Mouse (Mus musculus) liver, adult 10 weeks (tissue): ENCODE measurements around the gene Gtsf2. TPM values are rescaled to one million over a fixed set of nuclear protein-coding genes. Genes with fewer than 3 reads are reported as not detected.

Source experiments
- polyA plus RNA-seq: library from polyadenylated mRNA; stranded (reverse); fragments of 350-450 nt; fragmentation: Illumina TruSeq; extraction: RNeasy Lipid Tissue Mini Kit (QIAGEN cat#74804); gene quantifications from one replicate; pipeline ENCODE4 v1.2.3, GENCODE M21; 2014; ENCODE audit warnings: low read depth, low replicate concordance

The Gtsf2 gene
- polyA plus RNA-seq, result not detected

DNA sequence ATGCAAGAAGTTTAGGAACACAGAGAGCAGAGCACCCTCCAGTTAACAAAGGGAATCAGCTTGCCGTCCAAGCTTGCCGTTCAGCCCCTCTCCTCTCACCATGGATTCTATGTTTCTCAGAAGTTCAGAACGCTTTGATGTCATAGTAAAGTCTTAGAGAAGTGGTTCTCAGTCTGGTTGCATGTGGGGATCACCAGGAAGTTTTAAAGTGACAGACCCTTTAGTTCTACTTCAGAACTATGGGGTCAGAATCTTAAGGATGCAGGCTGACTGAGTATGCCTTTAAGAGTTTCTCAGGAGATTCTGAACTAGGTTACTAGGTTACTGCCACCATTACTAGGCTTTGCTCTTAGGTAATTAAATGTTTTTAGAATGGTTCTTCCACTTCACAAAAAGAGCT, at the start of gene Gtsf2:
TSS of gene Gtsf2 (minus strand) at position 101 of the 400 bp plus-strand sequence.

DNA sequence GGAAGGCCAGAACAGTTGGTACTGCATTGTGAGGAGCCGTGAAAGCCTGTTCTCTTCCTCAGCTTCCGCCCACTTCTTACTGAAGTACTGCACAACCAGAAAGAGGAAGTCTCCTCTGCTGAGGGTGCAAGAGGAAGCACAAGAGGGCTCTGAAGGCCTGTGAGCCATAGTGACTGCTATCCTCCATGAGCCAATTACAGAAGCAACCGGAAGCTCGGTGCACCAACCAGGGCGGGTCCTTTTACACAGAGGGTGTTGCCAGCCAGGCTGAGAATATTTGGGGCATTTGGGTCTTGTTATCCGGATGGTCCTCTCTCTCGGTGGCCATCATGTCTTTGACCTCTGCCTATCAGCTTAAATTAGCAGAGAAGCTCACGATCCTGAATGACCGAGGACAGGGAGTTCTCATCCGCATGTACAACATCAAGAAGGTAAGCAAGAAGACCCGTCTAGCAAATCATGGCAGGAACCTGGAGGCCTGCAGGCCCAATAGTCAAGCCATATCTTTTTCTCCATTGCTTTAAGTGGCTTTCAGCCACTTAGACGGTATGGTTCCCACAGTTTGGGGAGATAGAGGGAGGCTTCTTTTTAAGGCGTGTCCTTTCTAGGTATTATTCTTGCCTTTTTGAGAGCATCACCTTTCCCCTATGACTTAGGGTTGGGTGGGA, 5.4 kb upstream of the Gtsf2 start, which contains the start of gene Nckap1l:
TSS of gene Nckap1l (plus strand) at position 244 of the 668 bp plus-strand sequence.

DNA sequence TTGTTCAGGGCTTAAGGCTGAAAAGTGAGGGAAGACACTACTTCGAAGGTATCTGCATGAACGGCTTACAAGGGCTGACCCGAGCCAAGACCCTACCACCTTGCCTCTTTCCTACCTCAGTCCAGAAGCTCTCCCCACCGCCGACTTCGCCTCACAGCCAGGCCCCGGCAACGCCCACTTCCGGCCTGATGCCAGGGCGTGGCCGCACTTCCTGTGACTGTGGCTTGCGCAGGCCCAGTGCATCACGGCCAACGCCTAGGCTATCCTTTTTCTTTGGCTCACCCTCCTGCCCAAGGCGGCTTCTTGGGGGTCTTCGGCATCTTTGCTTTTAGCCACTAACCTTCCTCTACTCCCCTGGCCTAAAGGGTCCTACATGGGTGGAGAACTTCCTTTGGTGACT, 18.0 kb downstream of the Gtsf2 start, which contains the start of gene Gtsf1:
TSS of gene Gtsf1 (minus strand) at position 230 of the 400 bp plus-strand sequence.

Other genes starting within 250 kb of the Gtsf2 start
- gene Cbx5, start 208.7 kb downstream of the Gtsf2 start, polyA plus RNA-seq, result 21.6 TPM
- 106 TPM for gene Hnrnpa1, start 208.0 kb downstream of the Gtsf2 start, polyA plus RNA-seq
- 0.98 TPM for gene Nfe2, start 190.1 kb downstream of the Gtsf2 start, polyA plus RNA-seq
- 108 TPM for gene Copz1, start 175.8 kb downstream of the Gtsf2 start, polyA plus RNA-seq
- not detected for gene Gpr84, start 137.9 kb downstream of the Gtsf2 start, polyA plus RNA-seq
- not detected for gene Zfp385a, start 108.4 kb downstream of the Gtsf2 start, polyA plus RNA-seq
- gene Itga5, start 81.7 kb downstream of the Gtsf2 start, polyA plus RNA-seq, result 2.1 TPM
- gene Gtsf1, start 18.0 kb downstream of the Gtsf2 start, polyA plus RNA-seq, result not detected
- gene Nckap1l, start 5.3 kb upstream of the Gtsf2 start, polyA plus RNA-seq, result 2.5 TPM
- gene Pde1b, start 54.6 kb upstream of the Gtsf2 start, polyA plus RNA-seq, result 0.08 TPM
- not detected for gene Ppp1r1a, start 89.5 kb upstream of the Gtsf2 start, polyA plus RNA-seq
- gene Glycam1, start 116.6 kb upstream of the Gtsf2 start, polyA plus RNA-seq, result not detected